Mouse (Mus musculus) heart, postnatal 0 days (tissue): ENCODE measurements at regions not wholly inside any gene's neighbourhood (a gene's known extent, or its start where the extent isn't known, plus 50 kb on each side); places are given as distances from the start of the nearest gene placed in this dataset.

Experiments used
- ATAC-seq: fragments of 200-750 bp; cut with Nextera tagmentation; 2 replicates; pipeline ENCODE4 v1.8.0; 2017; ENCODE audit warnings: low read depth, moderate number of reproducible peaks, moderate library complexity; ENCODE audit not compliant: insufficient read depth
- DNase-seq: peaks from one replicate; pipeline ENCODE4 v3.0.0-alpha.2; 2016; ENCODE audit warnings: low spot score
- H3K27ac ChIP-seq: fragments of 300-500 bp; sonication (generic); 2 replicates; pipeline ENCODE4 v1.5.1; 2014; ENCODE audit warnings: low read depth, mild to moderate bottlenecking
- H3K27me3 ChIP-seq: fragments of 300-500 bp; sonication (generic); 2 replicates; pipeline ENCODE4 v1.6.1; 2014; ENCODE audit warnings: low read length, mixed read lengths; ENCODE audit not compliant: control insufficient read depth, insufficient read depth
- H3K36me3 ChIP-seq: fragments of 300-500 bp; sonication (generic); replicated peaks from 2 replicates; pipeline ENCODE4 v1.6.1; 2014; ENCODE audit warnings: low read length, mixed read lengths; ENCODE audit not compliant: control insufficient read depth, insufficient read depth
- H3K4me1 ChIP-seq: fragments of 300-500 bp; sonication (generic); 2 replicates; pipeline ENCODE4 v1.6.1; 2014; ENCODE audit warnings: antibody characterized with exemption; ENCODE audit not compliant: control insufficient read depth, insufficient read depth
- H3K4me2 ChIP-seq: fragments of 300-500 bp; sonication (generic); 2 replicates; pipeline ENCODE4 v1.6.1; 2014; ENCODE audit warnings: low read depth, mild to moderate bottlenecking, low read length, moderate library complexity
- H3K4me3 ChIP-seq: fragments of 300-500 bp; sonication (generic); 2 replicates; pipeline ENCODE4 v1.5.1; 2014; ENCODE audit warnings: low read depth, low read length
- H3K9ac ChIP-seq: fragments of 300-500 bp; sonication (generic); replicated peaks from 2 replicates; pipeline ENCODE4 v1.6.1; 2014; ENCODE audit warnings: low read depth, low read length, mixed read lengths
- H3K9me3 ChIP-seq: fragments of 300-500 bp; sonication (generic); replicated peaks from 2 replicates; pipeline ENCODE4 v1.6.1; 2016; ENCODE audit warnings: low read length; ENCODE audit not compliant: control insufficient read depth
- CTCF ChIP-seq: IDR thresholded peaks from 2 replicates; pipeline ENCODE4 v1.5.1; 2016; ENCODE audit warnings: antibody characterized with exemption, control low read depth, low read depth
- EP300 ChIP-seq: IDR thresholded peaks from 2 replicates; pipeline ENCODE4 v1.6.1; 2016; ENCODE audit warnings: antibody characterized with exemption, low read depth
- WGBS: fragments of 180-500 bp; shearing (Covaris S2); extraction: QIAGEN DNeasy Blood & Tissue Kit; methylation state at CpG from one replicate; pipeline ENCODE4 v1.1.7; 2014; 5-methylcytosine and 5-hydroxymethylcytosine counted together

- Histone ChIP-seq H3K4me1 (no peaks in the 10 kb centered on the region), H3K9ac (no peak overlapping the region), H3K4me2 (no peak overlapping the region), H3K4me3 (no peak overlapping the region), H3K9me3 (no peaks in the 10 kb centered on the region), H3K36me3 (no peaks in the 10 kb centered on the region), H3K27me3 (no peaks in the 10 kb centered on the region), H3K27ac (no peak overlapping the region)
- ATAC-seq = no peak
- no peak for DNase-seq
- no peak for TF ChIP-seq EP300
- no peak for TF ChIP-seq CTCF
- WGBS = 49% methylated on average over 5 of the region's 5 CpGs
Observed at GRCm38 (mm10) chr16:78631797-78632196, 55.3 kb upstream of the D16Ertd472e start.

- ATAC-seq = no peak
- H3K27me3 ChIP-seq = no peaks in the 10 kb centered on the region
Observed at GRCm38 (mm10) chr16:78626803-78627202, 50.3 kb upstream of the D16Ertd472e start.

More at GRCm38 (mm10) chr16:78626803-78627202, 50.3 kb upstream of the D16Ertd472e start:
- no peaks in the 10 kb centered on the region for H3K9me3 ChIP-seq
- WGBS = 34% methylated on average over 2 of the region's 2 CpGs
- no peak overlapping the region for H3K4me2 ChIP-seq
- H3K4me1 ChIP-seq = no peaks in the 10 kb centered on the region
- H3K27ac ChIP-seq = no peak overlapping the region
- TF ChIP-seq CTCF (peak; percentile 16; the same call in 1 of the 2 replicates), EP300 (no peak)
- H3K36me3 ChIP-seq = no peaks in the 10 kb centered on the region
- no peak overlapping the region for H3K9ac ChIP-seq
- DNase-seq = no peak
- no peak overlapping the region for H3K4me3 ChIP-seq
